In genomic region chr19:47448618-47449151, GRCm38 (mm10) we compare ENCODE assay signal across 9 mouse cellular contexts. TPM values are rescaled to one million over a fixed set of nuclear protein-coding genes. Genes with fewer than 3 reads are reported as not detected.
A peak's percentile ranks its signal among the peaks of the same experiment; 100 is the strongest.
DNase-seq lines count a peak whose midpoint lies in the region; ATAC-seq and TF ChIP-seq lines count a peak whose summit lies in the region.
"Had no signal": no experiment of that assay in that cellular context is flagged by ENCODE, and none has a peak within 500 bp of the region (broad histone marks: within the 10 kb centered on the region; RNA-seq: fewer than 3 reads in every experiment).

No protein-coding gene starts in this region.

- no peaks in the 10 kb centered on the region for H3K9me3 ChIP-seq in kidney, embryonic 16.5 days (ENCODE audit: low read length)
- no peaks in the 10 kb centered on the region for H3K9me3 ChIP-seq in ES-E14 (ENCODE audit: control insufficient read depth, insufficient read depth, low read depth, low read length)
- H3K9me3 ChIP-seq in hindbrain, embryonic 14.5 days (ENCODE audit: control insufficient read depth, low read length) = no peaks in the 10 kb centered on the region
- H3K9me3 ChIP-seq in intestine, embryonic 16.5 days (ENCODE audit: control insufficient read depth, low read length) = no peaks in the 10 kb centered on the region
- H3K9me3 ChIP-seq in hindbrain, postnatal 0 days (ENCODE audit: low read length) = no peaks in the 10 kb centered on the region
- H3K9me3 ChIP-seq: hindbrain, embryonic 12.5 days had no signal

- 0 out of 2 replicates have a peak, but pooled peaks have one; percentile 31 for TF ChIP-seq CTCF in thymus, adult 2 months (IDR thresholded peaks at IDR 0.05; ENCODE audit: borderline replicate concordance, control insufficient read depth, extremely low read depth, insufficient read depth, low read length, poor library complexity)
- no peak for TF ChIP-seq CTCF in hindbrain, postnatal 0 days (IDR thresholded peaks at IDR 0.05; ENCODE audit: low read depth)

- TF ChIP-seq POLR2A in thymus, adult 2 months (IDR thresholded peaks at IDR 0.05; ENCODE audit: control insufficient read depth, extremely low read depth, insufficient read depth, low read length, poor library complexity) = peak; percentile 60; the same call in 1 of the 2 replicates

- no peaks in the 10 kb centered on the region for H3K36me3 ChIP-seq in kidney, embryonic 16.5 days (ENCODE audit: insufficient read depth, low read length)
- H3K36me3 ChIP-seq in ES-E14 (ENCODE audit: control insufficient read depth, insufficient read depth, low read length, poor library complexity, severe bottlenecking) = no peaks in the 10 kb centered on the region
- no peaks in the 10 kb centered on the region for H3K36me3 ChIP-seq in thymus, adult 2 months (ENCODE audit: control insufficient read depth, insufficient read depth, low read length)
- H3K36me3 ChIP-seq in hindbrain, embryonic 14.5 days (replicated peaks; ENCODE audit: control insufficient read depth, insufficient read depth) = no peaks in the 10 kb centered on the region
- no peaks in the 10 kb centered on the region for H3K36me3 ChIP-seq in intestine, embryonic 16.5 days (ENCODE audit: control insufficient read depth, insufficient read depth, low read length)
- H3K36me3 ChIP-seq in hindbrain, postnatal 0 days (ENCODE audit: insufficient read depth, low read length) = no peaks in the 10 kb centered on the region
- H3K36me3 ChIP-seq: hindbrain, embryonic 12.5 days had no signal

- 68% methylated on average over 14 of the region's 14 CpGs for WGBS in kidney, embryonic 16.5 days
- WGBS in thymus, adult 2 months = 6% methylated on average over 14 of the region's 14 CpGs
- WGBS in hindbrain, embryonic 14.5 days = 75% methylated on average over 14 of the region's 14 CpGs
- 65% methylated on average over 14 of the region's 14 CpGs for WGBS in intestine, embryonic 16.5 days
- 73% methylated on average over 14 of the region's 14 CpGs for WGBS in hindbrain, postnatal 0 days

- no peaks in the 10 kb centered on the region for H3K27me3 ChIP-seq in kidney, embryonic 16.5 days (ENCODE audit: insufficient read depth, low read length)
- H3K27me3 ChIP-seq in thymus, adult 2 months (ENCODE audit: control insufficient read depth, insufficient read depth, low read length) = no peaks in the 10 kb centered on the region
- no peaks in the 10 kb centered on the region for H3K27me3 ChIP-seq in hindbrain, embryonic 14.5 days (ENCODE audit: control insufficient read depth, insufficient read depth, low read length)
- H3K27me3 ChIP-seq in intestine, embryonic 16.5 days (replicated peaks; ENCODE audit: control insufficient read depth, insufficient read depth, low read length) = no peaks in the 10 kb centered on the region
- no peaks in the 10 kb centered on the region for H3K27me3 ChIP-seq in hindbrain, postnatal 0 days (ENCODE audit: insufficient read depth, low read length)

- H3K4me2 ChIP-seq in kidney, embryonic 16.5 days (replicated peaks; ENCODE audit: low read depth, low read length) = no peak overlapping the region
- H3K4me2 ChIP-seq in hindbrain, embryonic 14.5 days (replicated peaks) = no peak overlapping the region
- H3K4me2 ChIP-seq in intestine, embryonic 16.5 days (ENCODE audit: low read depth, low read length) = no peak overlapping the region
- H3K4me2 ChIP-seq in hindbrain, postnatal 0 days (ENCODE audit: low read depth, low read length) = no peak overlapping the region
- H3K4me2 ChIP-seq: hindbrain, embryonic 12.5 days had no signal

- ATAC-seq in kidney, embryonic 16.5 days (ENCODE audit: low FRiP score, low TSS enrichment) = no peak
- ATAC-seq in hematopoietic stem cell, adult 5-6 weeks (replicated peaks in 1 of 2; ENCODE audit: insufficient read depth in 1 of 2, low FRiP score in 2 of 2, low TSS enrichment in 1 of 2, low read depth in 1 of 2, poor library complexity in 2 of 2, severe bottlenecking in 2 of 2) = peak; percentile 25 to 41; a peak in 3 of 4 replicates
- ATAC-seq in hindbrain, embryonic 14.5 days (ENCODE audit: low FRiP score) = no peak
- ATAC-seq in intestine, embryonic 16.5 days = no peak
- ATAC-seq in hindbrain, postnatal 0 days = no peak

- peaks cover 81% of the 10 kb centered on the region for H3K4me1 ChIP-seq in kidney, embryonic 16.5 days (ENCODE audit: insufficient read depth, low read length)
- H3K4me1 ChIP-seq in ES-E14 (ENCODE audit: control insufficient read depth in 2 of 2, insufficient read depth in 2 of 2, low read length in 2 of 2, poor library complexity in 1 of 2) = peaks cover 18 to 63% of the 10 kb centered on the region in 2 experiments
- H3K4me1 ChIP-seq in thymus, adult 2 months (replicated peaks; ENCODE audit: control insufficient read depth, insufficient read depth, low read length) = peaks cover 73% of the 10 kb centered on the region
- peaks cover 15% of the 10 kb centered on the region for H3K4me1 ChIP-seq in hindbrain, embryonic 14.5 days (replicated peaks; ENCODE audit: control insufficient read depth, insufficient read depth, low read length)
- H3K4me1 ChIP-seq in intestine, embryonic 16.5 days (ENCODE audit: control insufficient read depth, insufficient read depth, low read length) = peaks cover 80% of the 10 kb centered on the region
- H3K4me1 ChIP-seq in hindbrain, postnatal 0 days (ENCODE audit: insufficient read depth, low read length) = peaks cover 17% of the 10 kb centered on the region

- H3K4me3 ChIP-seq in kidney, embryonic 16.5 days (ENCODE audit: low read length) = no peak overlapping the region
- no peak overlapping the region for H3K4me3 ChIP-seq in ES-E14 (ENCODE audit: insufficient read depth in 1 of 2, low read depth in 1 of 2, low read length in 2 of 2, poor library complexity in 1 of 2, severe bottlenecking in 1 of 2)
- H3K4me3 ChIP-seq in thymus, adult 2 months (ENCODE audit: control insufficient read depth, insufficient read depth, low read length) = peak overlapping the region; percentile 7; the same call in 1 of the 2 replicates
- H3K4me3 ChIP-seq in hindbrain, embryonic 14.5 days (replicated peaks; ENCODE audit: low read length) = no peak overlapping the region
- H3K4me3 ChIP-seq in intestine, embryonic 16.5 days (ENCODE audit: low read length) = no peak overlapping the region
- no peak overlapping the region for H3K4me3 ChIP-seq in hindbrain, postnatal 0 days (ENCODE audit: low read length)
- H3K4me3 ChIP-seq: hindbrain, embryonic 12.5 days had no signal

- H3K9ac ChIP-seq in kidney, embryonic 16.5 days (replicated peaks; ENCODE audit: low read length) = no peak overlapping the region; the same call in 1 of the 2 replicates
- peak overlapping the region; percentile 17; the same call in 1 of the 2 replicates for H3K9ac ChIP-seq in ES-E14 (ENCODE audit: insufficient read depth, low read depth, low read length, poor library complexity, severe bottlenecking)
- H3K9ac ChIP-seq in hindbrain, embryonic 14.5 days = no peak overlapping the region
- no peak overlapping the region for H3K9ac ChIP-seq in intestine, embryonic 16.5 days (ENCODE audit: low read depth, low read length)
- no peak overlapping the region for H3K9ac ChIP-seq in hindbrain, postnatal 0 days (replicated peaks; ENCODE audit: low read length)
- H3K9ac ChIP-seq: hindbrain, embryonic 12.5 days had no signal

- no peak for DNase-seq in kidney, adult 9 months
- no peak for DNase-seq in ES-E14 (ENCODE audit: low read depth, low spot score)
- DNase-seq in thymus, adult 2 months = peak; percentile 65
- no peak for DNase-seq in hindbrain, embryonic 14.5 days (ENCODE audit: low spot score)
- no peak for DNase-seq in hindbrain, postnatal 0 days (ENCODE audit: low spot score)

- in situ Hi-C loops in ES-E14 (cut with MboI; ENCODE audit: low sequenced_read_pairs in 2 of 2, unreplicated experiment in 2 of 2) = no loop called here

- H3K27ac ChIP-seq in kidney, embryonic 16.5 days (ENCODE audit: low read length) = 0 out of 2 replicates have a peak overlapping the region, but pooled peaks have one; percentile 28
- H3K27ac ChIP-seq in ES-E14 (ENCODE audit: insufficient read depth, low read depth, low read length, poor library complexity, severe bottlenecking) = 0 out of 2 replicates have a peak overlapping the region, but pooled peaks have one; percentile 24
- H3K27ac ChIP-seq in thymus, adult 2 months (ENCODE audit: control insufficient read depth, insufficient read depth, low read length) = peak overlapping the region; percentile 95
- no peak overlapping the region for H3K27ac ChIP-seq in hindbrain, embryonic 14.5 days
- H3K27ac ChIP-seq in intestine, embryonic 16.5 days (ENCODE audit: low read length) = no peak overlapping the region
- no peak overlapping the region for H3K27ac ChIP-seq in hindbrain, postnatal 0 days

TF ChIP-seq in ES-E14, 5 proteins besides CTCF, POLR2A, EP300 and RAD21:
- TF ChIP-seq MAFK (IDR thresholded peaks at IDR 0.05; ENCODE audit: insufficient read depth, low read depth, low read length) (no peak), ZC3H11A (IDR thresholded peaks at IDR 0.05; ENCODE audit: borderline replicate concordance, low read depth, low read length) (no peak), HCFC1 (IDR thresholded peaks at IDR 0.05; ENCODE audit: borderline replicate concordance, insufficient read depth, low read length) (no peak), CHD2 (IDR thresholded peaks at IDR 0.05; ENCODE audit: low read depth, low read length) (no peak), ZNF384 (IDR thresholded peaks at IDR 0.05; ENCODE audit: low read depth, low read length) (no peak)

RNA-seq across cellular contexts. Expression of gene Sh3pxd2a, which starts 15.5 kb away (rescaled TPM):
- 5.0 and 5.5 TPM in 2 replicates for polyA plus RNA-seq in kidney, embryonic 16.5 days (2015; fragmentation: Nextera tagmentation; extraction: Ambion mirVana)
- total RNA-seq in ES-E14 (2012; rRNA removed) = 12.3 and 13.0 TPM in 2 replicates
- total RNA-seq in hematopoietic stem cell, adult 5-6 weeks (2017) = 4.0 and 4.2 TPM in 2 replicates
- polyA plus RNA-seq in thymus, adult 2 months (2012; rRNA removed) = 19.4 and 21.0 TPM in 2 replicates
- 2.8 and 3.0 TPM in 2 replicates for polyA plus RNA-seq in hindbrain, embryonic 14.5 days (2014; fragmentation: Nextera tagmentation; extraction: Ambion mirVana)
- polyA plus RNA-seq in intestine, embryonic 16.5 days (2015; fragmentation: Nextera tagmentation; extraction: Ambion mirVana) = 3.0 and 3.6 TPM in 2 replicates
- total RNA-seq in hindbrain, postnatal 0 days (2014; rRNA removed) = 21.9 and 25.5 TPM in 2 replicates
- polyA plus RNA-seq in hindbrain, postnatal 0 days (2015; fragmentation: Nextera tagmentation; extraction: Ambion mirVana) = 1.4 and 1.8 TPM in 2 replicates

Comparison
In these comparisons a context has a peak if more than half of its experiments do, and no peak if none do; other contexts are left out.
1. ATAC-seq: peak in hematopoietic stem cell, adult 5-6 weeks (2 of 2); none in kidney, embryonic 16.5 days (single experiment), hindbrain, embryonic 14.5 days (single experiment), intestine, embryonic 16.5 days (single experiment) and hindbrain, postnatal 0 days (single experiment).
2. H3K27ac ChIP-seq: peak in kidney, embryonic 16.5 days (single experiment), ES-E14 (single experiment) and thymus, adult 2 months (single experiment); none in hindbrain, embryonic 14.5 days (single experiment), intestine, embryonic 16.5 days (single experiment) and hindbrain, postnatal 0 days (single experiment).